Mouse (Mus musculus) thymus, adult 2 months (tissue): ENCODE measurements around the gene Acvr1b.

Source experiments
- CTCF ChIP-seq: fragments of 200-500 bp; IDR thresholded peaks from 2 replicates; pipeline ENCODE4 v1.5.1; 2012; ENCODE audit warnings: mild to moderate bottlenecking, control low read depth, low read length, moderate library complexity, borderline replicate concordance; ENCODE audit not compliant: control insufficient read depth, poor library complexity, insufficient read depth; ENCODE audit errors: extremely low read depth
- POLR2A ChIP-seq: fragments of 200-500 bp; IDR thresholded peaks from 2 replicates; pipeline ENCODE4 v1.6.1; 2012; ENCODE audit warnings: mild to moderate bottlenecking, low read length, control low read depth, moderate library complexity; ENCODE audit not compliant: control insufficient read depth, poor library complexity, insufficient read depth; ENCODE audit errors: extremely low read depth

GRCm38 (mm10) chr15:101197497-101198179 lies 23.8 kb downstream of the Acvr1b start:
- TF ChIP-seq POLR2A (no peak), CTCF (no peak)
